Mouse (Mus musculus) C2C12 (cell line): ENCODE measurements around the gene Asb15. TPM values are rescaled to one million over a fixed set of nuclear protein-coding genes. Genes with fewer than 3 reads are reported as not detected.

Experiments used
- H3K27me3 ChIP-seq: one replicate; pipeline ENCODE4 v1.6.1; 2011; ENCODE audit not compliant: control insufficient read depth, insufficient read depth, insufficient read length
- H3K36me3 ChIP-seq: one replicate; pipeline ENCODE4 v1.6.1; 2011; ENCODE audit not compliant: control insufficient read depth, insufficient read depth
- H3K4me3 ChIP-seq: one replicate; pipeline ENCODE4 v1.5.1; 2011; ENCODE audit warnings: mild to moderate bottlenecking, control low read depth; ENCODE audit not compliant: poor library complexity, insufficient read depth, severe bottlenecking
- H3K79me2 ChIP-seq: one replicate; pipeline ENCODE4 v1.6.1; 2011; ENCODE audit not compliant: control insufficient read depth, insufficient read depth
- H3K79me3 ChIP-seq: one replicate; pipeline ENCODE4 v1.6.1; 2011; ENCODE audit warnings: low read depth, control low read depth
- H3ac ChIP-seq: one replicate; pipeline ENCODE3; 2011; ENCODE audit warnings: low read depth; ENCODE audit not compliant: control insufficient read depth, insufficient read length
- CEBPB ChIP-seq: IDR thresholded peaks from one replicate; pipeline ENCODE4 v1.6.1; 2011; ENCODE audit warnings: low read depth, mild to moderate bottlenecking, control low read depth, moderate library complexity
- CTCF ChIP-seq: IDR thresholded peaks from one replicate; pipeline ENCODE4 v1.5.1; 2011; ENCODE audit not compliant: control insufficient read depth, insufficient read depth, insufficient read length
- FOSL1 ChIP-seq: IDR thresholded peaks from one replicate; pipeline ENCODE4 v1.8.0; 2011; ENCODE audit warnings: mild to moderate bottlenecking, low read length; ENCODE audit not compliant: poor library complexity, insufficient read depth, severe bottlenecking
- MAX ChIP-seq: IDR thresholded peaks from one replicate; pipeline ENCODE4 v1.6.1; 2011; ENCODE audit warnings: mild to moderate bottlenecking, control low read depth
- MYOD1 ChIP-seq: IDR thresholded peaks from one replicate; pipeline ENCODE4 v1.6.1; 2011; ENCODE audit warnings: low read depth; ENCODE audit not compliant: control insufficient read depth, insufficient read length
- MYOG ChIP-seq: IDR thresholded peaks from one replicate; pipeline ENCODE4 v1.6.1; 2011; ENCODE audit not compliant: control insufficient read depth, insufficient read length; ENCODE audit errors: extremely low read depth
- USF1 ChIP-seq: IDR thresholded peaks from one replicate; pipeline ENCODE4 v1.6.1; 2011; ENCODE audit warnings: low read depth, mild to moderate bottlenecking, control low read depth, moderate library complexity
- long read RNA-seq, 2 experiments: library from polyadenylated mRNA; unstranded; transcript quantifications; one replicate each; pipeline ENCODE4 v2.0.0; 2019 to 2020
- polyA plus RNA-seq: library from polyadenylated mRNA; unstranded; fragments of >200 nt; fragmentation: generic; extraction: Trizol; gene quantifications from one replicate; pipeline ENCODE4 v1.2.1, GENCODE M21; 2012; ENCODE audit warnings: missing spikeins

Gene Asb15
- not detected for polyA plus RNA-seq
- long read RNA-seq, experiment 1 = 0 reads
- long read RNA-seq, experiment 2 = 0 reads

DNA sequence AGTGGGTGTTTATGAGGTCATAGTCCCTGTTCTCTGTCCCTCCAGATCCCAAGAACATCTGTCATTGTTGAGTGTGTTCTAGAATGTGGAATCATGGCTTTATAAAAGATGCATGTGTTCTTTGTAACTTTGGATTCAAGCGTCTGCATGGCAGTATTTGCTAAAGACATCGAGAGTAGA is at the start of gene Asb15:
Gene Asb15, plus strand, starts transcription at position 81 of the 180 bp plus-strand sequence.
- H3K79me3 ChIP-seq = peaks cover 7% of the 10 kb centered on the region
- peaks cover 14% of the 10 kb centered on the region for H3K36me3 ChIP-seq
- H3K27me3 ChIP-seq = no peaks in the 10 kb centered on the region
- H3K4me3 ChIP-seq = peak within 1 kb of the TSS; percentile 68
- H3K79me2 ChIP-seq = peaks cover 31% of the 10 kb centered on the region
- peak within 1 kb of the TSS; percentile 99 for H3ac ChIP-seq
- TF ChIP-seq MAX (no peak), CEBPB (no peak)

GRCm38 (mm10) chr6:24486530-24486929 is 41.4 kb upstream of the Asb15 start:
- H3K79me2 ChIP-seq = no peaks in the 10 kb centered on the region
- H3K4me3 ChIP-seq = no peak overlapping the region
- no peak overlapping the region for H3ac ChIP-seq
- no peaks in the 10 kb centered on the region for H3K79me3 ChIP-seq
- no peaks in the 10 kb centered on the region for H3K27me3 ChIP-seq
- H3K36me3 ChIP-seq = no peaks in the 10 kb centered on the region
- no peak for TF ChIP-seq USF1
- TF ChIP-seq MAX = no peak
- no peak for TF ChIP-seq CTCF
- no peak for TF ChIP-seq MYOD1
- no peak for TF ChIP-seq MYOG
- TF ChIP-seq FOSL1 = no peak
- no peak for TF ChIP-seq CEBPB

DNA sequence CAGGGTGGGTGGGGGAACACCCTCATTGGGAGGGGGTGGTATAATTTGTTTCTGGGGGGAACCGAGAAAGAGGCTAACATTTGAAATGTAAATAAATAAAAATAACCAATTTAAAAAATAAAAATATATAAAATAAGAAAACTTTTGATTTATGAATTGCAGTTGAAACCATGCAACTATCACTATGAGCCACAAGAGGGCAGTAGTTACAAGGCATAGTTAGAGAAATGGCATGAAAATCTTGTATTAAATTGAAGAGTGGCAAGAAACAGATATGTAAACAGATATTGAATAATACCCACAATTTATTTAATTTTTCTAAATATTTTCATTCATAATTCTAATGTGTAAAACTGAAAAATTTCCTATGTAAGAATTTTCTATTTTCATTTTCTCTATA is 37.6 kb upstream of the Asb15 start:
- TF ChIP-seq FOSL1 (no peak), MYOD1 (no peak), CEBPB (no peak), USF1 (no peak), MAX (no peak), MYOG (no peak), CTCF (no peak)
- Histone ChIP-seq H3K36me3 (no peaks in the 10 kb centered on the region), H3K4me3 (no peak overlapping the region)

DNA sequence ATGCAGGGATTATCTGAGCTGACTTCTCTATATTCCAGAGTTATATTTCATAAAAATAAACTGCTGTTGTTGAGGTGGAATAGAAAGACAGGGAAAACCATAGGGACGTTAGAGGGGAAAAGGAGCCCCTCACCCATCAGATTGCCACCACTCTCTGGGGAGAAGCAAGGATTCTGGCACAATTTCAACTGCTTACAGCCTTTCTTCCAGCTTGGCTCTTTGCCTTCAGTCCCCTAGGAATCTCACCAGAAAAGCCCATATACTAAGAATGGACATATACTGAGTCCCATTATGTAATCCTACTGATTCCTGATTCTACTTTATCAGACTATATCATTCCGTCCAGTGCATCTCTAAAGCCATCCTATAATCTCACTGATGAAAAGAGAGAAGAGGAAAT is 23.8 kb upstream of the Asb15 start:
- TF ChIP-seq CEBPB (no peak), USF1 (no peak), FOSL1 (no peak), MYOD1 (no peak), MYOG (no peak), CTCF (no peak), MAX (no peak)
- Histone ChIP-seq H3K36me3 (no peaks in the 10 kb centered on the region), H3K79me3 (no peaks in the 10 kb centered on the region), H3K79me2 (no peaks in the 10 kb centered on the region), H3ac (no peak overlapping the region), H3K27me3 (no peaks in the 10 kb centered on the region), H3K4me3 (no peak overlapping the region)

More for the DNA sequence above, 37.6 kb upstream of the Asb15 start:
- Histone ChIP-seq H3K27me3 (no peaks in the 10 kb centered on the region), H3K79me3 (no peaks in the 10 kb centered on the region), H3ac (no peak overlapping the region), H3K79me2 (no peaks in the 10 kb centered on the region)

DNA sequence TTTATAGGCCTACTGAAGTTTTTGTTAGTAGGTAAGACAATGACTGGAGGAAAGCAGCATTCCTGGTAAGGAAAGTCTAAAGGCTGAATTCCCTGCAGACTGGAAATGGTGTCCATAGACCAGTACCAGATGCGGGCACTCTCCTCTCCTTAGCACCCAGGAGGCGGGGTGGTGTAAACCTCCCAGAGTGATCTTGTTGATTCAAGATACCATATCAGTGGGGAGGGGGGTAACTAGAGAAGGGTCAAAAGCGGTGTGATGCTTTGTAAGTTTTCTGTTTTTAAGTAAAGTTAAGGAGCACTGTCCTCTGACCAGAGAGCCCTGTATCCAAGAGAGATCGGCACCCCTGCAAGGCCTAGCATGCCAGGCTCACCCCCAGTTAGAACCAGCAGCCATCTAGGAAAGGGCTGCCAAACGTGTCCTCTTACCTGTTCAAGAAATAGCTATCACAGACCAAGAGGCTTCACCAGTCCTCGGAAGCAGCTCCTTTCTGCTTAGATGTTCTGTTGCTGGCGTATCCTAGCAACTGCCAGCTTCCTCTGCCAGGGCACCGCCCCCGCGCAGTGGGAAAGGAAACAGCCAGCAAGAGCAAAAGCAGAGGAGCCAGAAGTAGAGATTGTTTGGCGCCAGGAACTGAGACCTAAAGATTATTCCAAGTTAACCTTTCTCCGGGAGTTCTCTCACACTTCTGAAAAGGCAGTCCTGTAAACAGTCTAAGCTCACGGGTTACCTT is 13.2 kb upstream of the Asb15 start, which contains the start of gene Iqub:
Gene Iqub, minus strand, starts transcription at position 516 of the 733 bp plus-strand sequence.
- H3K4me3 ChIP-seq = no peak within 1 kb of the TSS
- H3K79me3 ChIP-seq = no peaks in the 10 kb centered on the region
- H3K36me3 ChIP-seq = peaks cover 11% of the 10 kb centered on the region
- TF ChIP-seq USF1 = no peak
- TF ChIP-seq CTCF = no peak
- no peak for TF ChIP-seq MAX
- no peaks in the 10 kb centered on the region for H3K79me2 ChIP-seq
- no peaks in the 10 kb centered on the region for H3K27me3 ChIP-seq
- H3ac ChIP-seq = no peak within 1 kb of the TSS

GRCm38 (mm10) chr6:24516197-24516596 is 11.7 kb upstream of the Asb15 start:
- TF ChIP-seq USF1 = no peak
- no peak for TF ChIP-seq MYOG
- no peak for TF ChIP-seq MAX
- TF ChIP-seq MYOD1 = no peak
- TF ChIP-seq CTCF = no peak
- TF ChIP-seq FOSL1 = no peak
- no peak for TF ChIP-seq CEBPB
- no peak overlapping the region for H3ac ChIP-seq
- no peaks in the 10 kb centered on the region for H3K79me3 ChIP-seq
- no peaks in the 10 kb centered on the region for H3K79me2 ChIP-seq
- H3K27me3 ChIP-seq = no peaks in the 10 kb centered on the region
- no peak overlapping the region for H3K4me3 ChIP-seq
- peaks cover 22% of the 10 kb centered on the region for H3K36me3 ChIP-seq
